Mouse (Mus musculus): Measurements from ENCODE around the gene Lyrm2.

Lyrm2 gene

DNA sequence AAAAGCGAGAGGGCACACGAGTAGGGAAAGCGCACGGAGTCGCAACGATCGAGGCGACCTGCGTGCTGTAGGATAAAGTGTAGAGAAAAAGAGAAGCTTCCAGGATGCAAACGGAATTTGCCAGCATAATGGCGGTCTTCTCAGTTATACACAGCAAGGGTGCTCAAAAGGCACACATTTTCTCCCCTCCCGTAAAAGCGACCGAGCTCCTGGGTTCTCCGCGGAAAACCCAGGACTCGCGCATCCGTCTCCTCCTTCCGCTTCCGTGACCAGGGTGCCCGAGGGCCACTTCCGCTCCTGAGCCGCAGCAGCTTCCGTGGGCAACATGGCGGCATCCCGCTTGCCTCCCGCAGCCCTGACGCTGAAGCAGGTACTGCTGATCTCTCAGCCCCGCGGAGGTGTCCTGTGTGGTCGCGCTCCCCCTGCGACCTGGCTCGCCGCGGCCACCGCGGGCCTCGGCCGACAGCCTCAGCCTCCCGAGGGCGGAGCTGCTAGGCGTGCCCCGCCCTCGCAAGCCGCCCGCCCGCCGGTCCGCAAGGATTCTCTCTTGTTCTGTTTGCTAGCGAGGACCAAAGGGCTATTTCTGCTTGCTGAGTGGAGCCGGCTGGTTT, at the start of gene Lyrm2:
Gene Lyrm2, plus strand, starts transcription at position 288 of the 611 bp plus-strand sequence.
- DNase-seq (ENCODE audit: low read depth, low spot score), result peak; percentile 68

- DNase-seq (ENCODE audit: low read depth, low spot score), result peak; percentile 34
These were observed 49.3 kb upstream of the Lyrm2 start for GRCm38 (mm10) chr4:32750711-32751110.

DNA sequence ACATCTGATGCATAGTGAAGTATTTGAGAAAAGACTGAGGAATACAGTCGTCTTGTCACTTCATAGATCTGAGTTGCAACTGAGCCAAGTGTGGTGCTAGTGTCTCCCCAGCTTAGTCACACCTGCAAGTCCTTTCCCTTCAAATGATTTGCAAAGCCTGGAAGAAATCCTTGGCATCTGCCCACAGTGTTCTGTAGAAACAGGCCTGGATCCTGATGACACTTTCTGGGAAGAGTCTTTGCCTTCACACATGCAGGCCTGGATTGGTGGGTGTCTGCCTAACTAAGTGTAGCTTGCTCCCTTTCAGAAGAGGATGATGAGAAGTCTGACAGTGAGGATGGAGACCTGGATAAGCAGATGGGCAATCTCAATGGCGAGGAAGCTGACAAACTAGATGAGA, 42.6 kb upstream of the Lyrm2 start:
- DNase-seq (ENCODE audit: low read depth, low spot score), result no peak

DNA sequence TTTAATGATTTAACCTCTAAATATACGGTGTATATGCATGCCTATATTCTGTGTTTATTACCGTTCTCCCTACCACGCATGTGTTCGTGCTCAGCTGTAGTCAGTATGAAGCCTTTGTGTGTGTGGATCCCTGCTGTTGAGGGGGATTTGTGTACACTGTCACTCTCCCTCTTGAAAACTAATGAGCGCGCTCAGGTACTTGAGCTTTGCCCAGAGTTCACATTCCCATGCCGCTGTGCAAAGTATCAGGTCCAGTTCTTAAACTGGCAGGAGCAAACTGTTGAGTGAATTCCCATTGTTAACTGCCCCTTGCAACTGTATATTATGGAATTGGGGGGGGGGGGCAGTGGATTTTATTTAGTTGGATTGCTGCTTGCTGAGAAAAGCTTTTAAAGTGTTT, 32.6 kb upstream of the Lyrm2 start:
- DNase-seq (ENCODE audit: low read depth, low spot score), result no peak

DNA sequence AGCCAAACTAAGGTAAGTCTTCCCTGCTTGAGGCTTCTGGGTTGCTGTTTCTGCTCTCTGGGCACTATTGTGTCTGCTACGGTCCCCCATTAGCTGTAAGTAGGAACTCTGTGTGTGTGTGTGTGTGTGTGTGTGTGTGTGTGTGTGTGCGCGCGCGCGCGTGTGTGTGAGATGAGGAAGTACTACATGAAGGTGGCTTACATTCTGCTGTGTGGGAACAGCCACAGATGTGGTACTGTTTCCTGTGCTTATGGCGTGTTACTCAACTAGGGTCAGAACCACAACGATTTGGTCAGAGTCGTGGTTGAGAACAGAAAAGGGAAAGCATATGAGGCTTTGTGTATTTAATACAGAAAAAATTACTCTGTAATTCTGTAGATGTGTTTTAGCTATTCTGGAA, 32.0 kb upstream of the Lyrm2 start:
- no peak for DNase-seq (ENCODE audit: low read depth, low spot score)

- DNase-seq (ENCODE audit: low read depth, low spot score), result no peak
These were observed 29.7 kb upstream of the Lyrm2 start for GRCm38 (mm10) chr4:32770284-32770810.

DNA sequence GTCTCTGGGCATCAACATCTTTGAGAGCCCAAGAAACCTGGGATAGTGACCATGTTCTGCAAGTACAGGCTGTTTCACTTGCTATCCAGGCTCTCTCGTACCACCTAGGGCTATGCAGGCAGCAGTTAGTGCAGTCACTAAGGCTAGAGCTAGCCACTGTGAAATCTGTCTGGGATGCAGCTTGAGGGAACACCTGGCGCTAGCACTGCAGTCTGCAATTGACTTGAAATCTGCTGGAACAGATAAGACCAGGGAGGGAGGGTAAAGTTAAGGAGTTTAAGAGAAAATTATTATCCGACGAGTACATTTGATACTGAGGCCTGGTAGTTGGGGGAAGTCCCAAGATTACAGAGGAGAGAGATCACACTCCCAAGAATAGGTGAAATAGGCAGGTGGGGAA, 20.1 kb upstream of the Lyrm2 start:
- no peak for DNase-seq (ENCODE audit: low read depth, low spot score)

DNA sequence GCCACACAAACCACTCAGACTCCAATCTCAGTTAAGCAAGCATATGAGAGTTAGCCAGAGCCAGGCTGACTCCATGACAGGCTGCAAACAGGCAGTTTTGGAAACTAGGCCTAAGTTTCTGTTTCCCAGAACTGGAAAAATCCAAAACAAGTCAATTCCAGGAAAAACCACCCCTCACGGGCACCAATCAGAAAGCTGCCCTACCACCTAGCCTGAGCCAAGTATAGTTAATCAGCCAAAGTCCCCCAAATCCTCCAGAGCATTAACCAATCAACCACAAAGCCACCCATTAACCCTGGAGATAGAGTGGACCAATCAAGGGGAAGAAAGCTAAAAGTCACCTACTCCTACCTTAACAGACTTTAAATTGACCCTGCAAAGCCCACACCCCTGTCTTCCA, 12.9 kb upstream of the Lyrm2 start:
- DNase-seq (ENCODE audit: low read depth, low spot score), result no peak

GRCm38 (mm10) chr4:32789020-32789419, 11.0 kb upstream of the Lyrm2 start:
- DNase-seq (ENCODE audit: low read depth, low spot score), result no peak

- DNase-seq (ENCODE audit: low read depth, low spot score), result no peak
These were observed 1.1 kb upstream of the Lyrm2 start for GRCm38 (mm10) chr4:32798976-32799375.

DNA sequence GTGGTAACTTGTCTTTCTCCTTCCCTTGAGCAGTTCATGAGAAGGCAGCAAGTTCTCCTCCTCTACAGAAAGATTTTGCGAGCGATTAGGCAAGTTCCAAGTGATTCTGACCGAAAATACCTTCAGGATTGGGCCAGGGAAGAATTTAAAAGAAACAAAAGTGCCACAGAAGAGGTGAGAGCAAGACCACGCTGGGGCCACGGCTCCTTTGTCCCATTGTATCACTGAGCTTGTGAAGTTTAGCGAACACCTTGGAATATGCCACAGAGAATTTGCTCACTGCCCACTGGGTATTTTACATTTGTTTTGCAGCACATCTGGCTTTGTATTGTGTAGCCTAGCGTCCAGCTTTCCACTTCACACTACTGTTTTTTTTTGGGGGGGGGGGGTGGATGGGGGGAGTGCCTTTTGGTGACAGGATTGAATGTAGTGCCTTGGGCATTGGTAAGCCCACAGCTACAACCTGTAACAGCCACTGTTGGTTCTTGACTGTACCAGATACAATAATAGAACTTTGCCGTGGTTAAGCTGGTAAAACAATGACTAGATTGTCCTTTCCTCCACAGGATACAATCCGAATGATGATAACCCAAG, 621 bp downstream of the Lyrm2 start:
- DNase-seq (ENCODE audit: low read depth, low spot score), result no peak

- no peak for DNase-seq (ENCODE audit: low read depth, low spot score)
These were observed 17.4 kb downstream of the Lyrm2 start for GRCm38 (mm10) chr4:32817478-32817877.

DNA sequence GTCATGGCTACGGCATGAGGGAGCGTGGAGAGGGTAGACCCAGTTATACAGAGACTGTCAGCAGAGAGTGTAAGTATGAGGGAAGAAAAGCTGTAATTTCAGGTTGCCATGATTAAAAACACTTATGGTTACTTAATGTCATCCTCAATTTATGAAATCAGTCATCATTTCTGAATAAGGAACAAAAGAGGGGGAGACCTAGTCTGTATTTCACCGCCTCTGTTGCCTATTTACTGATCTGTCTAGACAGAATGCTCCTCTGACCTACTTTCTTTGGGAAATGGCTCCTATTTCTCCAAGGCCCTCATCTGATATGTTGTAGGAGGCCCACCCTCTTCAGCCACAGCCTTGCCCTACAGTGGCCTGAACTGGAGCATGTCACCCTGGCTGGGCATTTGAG, 20.6 kb downstream of the Lyrm2 start:
- no peak for DNase-seq (ENCODE audit: low read depth, low spot score)

- no peak for DNase-seq (ENCODE audit: low read depth, low spot score)
These were observed 24.2 kb downstream of the Lyrm2 start for GRCm38 (mm10) chr4:32824254-32824653.

- no peak for DNase-seq (ENCODE audit: low read depth, low spot score)
These were observed 26.9 kb downstream of the Lyrm2 start for GRCm38 (mm10) chr4:32826925-32827324.

- DNase-seq (ENCODE audit: low read depth, low spot score), result no peak
These were observed 28.5 kb downstream of the Lyrm2 start for GRCm38 (mm10) chr4:32828385-32829077.

GRCm38 (mm10) chr4:32829316-32829715, 29.3 kb downstream of the Lyrm2 start:
- no peak for DNase-seq (ENCODE audit: low read depth, low spot score)

- peak; percentile 26 for DNase-seq (ENCODE audit: low read depth, low spot score)
These were observed 33.6 kb downstream of the Lyrm2 start for GRCm38 (mm10) chr4:32833494-32834282.

DNA sequence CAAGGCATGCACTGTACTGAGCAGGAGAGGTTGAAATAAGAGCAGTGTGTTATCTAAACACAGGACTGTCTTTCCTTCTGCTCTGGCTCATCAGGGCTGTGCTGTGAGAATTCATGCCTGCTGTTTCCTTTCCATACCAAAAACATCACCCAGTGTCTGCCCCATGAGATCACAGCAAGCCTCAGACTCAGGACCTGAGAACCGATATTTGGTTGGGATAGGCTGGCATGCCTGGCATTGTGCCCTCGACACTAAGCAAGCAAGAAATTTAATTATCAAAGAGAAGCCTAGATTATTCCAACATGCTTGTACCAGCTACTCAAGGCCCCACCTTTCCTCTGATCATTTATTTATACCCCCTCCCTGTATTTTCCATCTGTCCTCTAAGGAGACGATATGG, 34.5 kb downstream of the Lyrm2 start:
- DNase-seq (ENCODE audit: low read depth, low spot score), result no peak

- DNase-seq (ENCODE audit: low read depth, low spot score), result no peak
These were observed 36.0 kb downstream of the Lyrm2 start for GRCm38 (mm10) chr4:32836071-32836470.

DNA sequence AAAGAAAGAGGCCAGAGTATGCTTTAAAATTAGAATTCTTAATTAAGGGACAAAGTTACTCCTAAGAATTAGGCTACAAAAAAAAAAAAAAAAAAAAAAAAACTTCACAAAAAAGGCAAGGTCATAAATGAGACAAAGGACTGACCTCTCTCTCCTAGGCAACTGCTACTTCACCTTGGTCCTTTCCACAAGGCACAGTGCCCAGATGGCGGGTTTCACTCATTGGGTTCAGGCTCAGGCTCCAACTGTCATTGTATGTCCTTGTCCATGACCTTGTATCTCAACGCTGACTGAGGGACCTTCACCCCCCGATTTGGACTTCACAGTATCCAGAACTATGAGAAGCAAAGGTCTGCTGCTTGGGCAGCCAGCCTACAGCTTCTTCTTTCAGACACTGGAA, 38.3 kb downstream of the Lyrm2 start:
- DNase-seq (ENCODE audit: low read depth, low spot score), result no peak
